Mouse (Mus musculus): ENCODE results near the gene Map4. TPM values are rescaled to one million over a fixed set of nuclear protein-coding genes. Genes with fewer than 3 reads are reported as not detected.

Gene Map4
- polyA plus RNA-seq, 1 experiment from 2014 or later: 69.1 TPM

DNA sequence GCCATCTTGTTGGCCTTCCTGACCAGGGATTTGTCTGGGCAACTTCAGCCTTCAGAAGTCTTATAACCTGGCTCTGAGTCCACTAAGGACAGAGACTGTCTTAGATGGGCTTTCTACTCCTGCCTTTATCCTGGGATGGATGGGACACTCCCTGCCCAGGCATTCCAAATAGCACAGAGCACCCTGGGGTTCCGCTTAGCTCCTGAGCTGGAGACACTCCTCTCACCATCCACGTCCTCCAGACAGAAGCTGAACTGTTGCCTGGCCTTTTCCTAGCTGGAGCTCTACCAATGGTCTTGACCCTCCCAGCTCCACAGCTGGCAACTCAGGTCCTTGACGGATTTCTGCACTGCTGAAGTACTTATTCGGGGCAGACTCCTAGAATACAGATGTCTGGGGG is 29.0 kb upstream of the Map4 start:
- no peak overlapping the region for H3K27ac ChIP-seq
- no peak overlapping the region for H3K4me3 ChIP-seq
- no peaks in the 10 kb centered on the region for H3K9me3 ChIP-seq
- no peaks in the 10 kb centered on the region for H3K27me3 ChIP-seq (ENCODE audit: insufficient read depth, poor library complexity, severe bottlenecking)
- DNase-seq (ENCODE audit: low spot score): no peak
- WGBS: 58% methylated on average over 4 of the region's 4 CpGs
- no peaks in the 10 kb centered on the region for H3K36me3 ChIP-seq
- peaks cover 13% of the 10 kb centered on the region for H3K4me1 ChIP-seq

- no peak for DNase-seq (ENCODE audit: low spot score)
- Histone ChIP-seq H3K36me3 (no peaks in the 10 kb centered on the region), H3K27me3 (ENCODE audit: insufficient read depth, poor library complexity, severe bottlenecking) (no peaks in the 10 kb centered on the region), H3K4me1 (peaks cover 13% of the 10 kb centered on the region), H3K27ac (no peak overlapping the region), H3K4me3 (no peak overlapping the region), H3K9me3 (no peaks in the 10 kb centered on the region)
- 74% methylated on average over 5 of the region's 5 CpGs for WGBS
These were observed 28.5 kb upstream of the Map4 start for GRCm38 (mm10) chr9:109902740-109903139.

DNA sequence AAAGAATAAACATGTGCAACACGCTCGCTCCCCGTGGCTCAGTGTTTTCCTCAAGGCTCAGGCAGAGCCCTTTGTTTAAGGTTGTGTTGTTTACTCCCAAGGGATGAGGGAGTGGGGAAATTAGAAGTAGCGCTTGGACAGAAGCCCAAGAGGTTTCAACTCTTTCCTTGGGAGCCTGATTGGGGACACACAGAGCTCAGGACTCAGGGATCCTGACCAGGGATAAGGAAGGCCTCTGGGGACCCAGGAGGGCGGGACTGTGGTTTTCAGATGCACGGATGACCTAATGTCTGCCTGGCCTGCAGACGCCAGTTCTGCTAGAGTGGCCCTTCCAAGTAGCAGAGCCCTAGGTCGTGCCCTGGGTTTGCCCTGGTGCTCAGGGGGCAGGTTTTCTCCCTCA is 24.0 kb upstream of the Map4 start:
- Histone ChIP-seq H3K27ac (no peak overlapping the region), H3K4me3 (no peak overlapping the region), H3K36me3 (no peaks in the 10 kb centered on the region), H3K27me3 (ENCODE audit: insufficient read depth, poor library complexity, severe bottlenecking) (no peaks in the 10 kb centered on the region), H3K4me1 (no peaks in the 10 kb centered on the region), H3K9me3 (no peaks in the 10 kb centered on the region)
- DNase-seq (ENCODE audit: low spot score): no peak
- WGBS: 53% methylated on average over 8 of the region's 8 CpGs

DNA sequence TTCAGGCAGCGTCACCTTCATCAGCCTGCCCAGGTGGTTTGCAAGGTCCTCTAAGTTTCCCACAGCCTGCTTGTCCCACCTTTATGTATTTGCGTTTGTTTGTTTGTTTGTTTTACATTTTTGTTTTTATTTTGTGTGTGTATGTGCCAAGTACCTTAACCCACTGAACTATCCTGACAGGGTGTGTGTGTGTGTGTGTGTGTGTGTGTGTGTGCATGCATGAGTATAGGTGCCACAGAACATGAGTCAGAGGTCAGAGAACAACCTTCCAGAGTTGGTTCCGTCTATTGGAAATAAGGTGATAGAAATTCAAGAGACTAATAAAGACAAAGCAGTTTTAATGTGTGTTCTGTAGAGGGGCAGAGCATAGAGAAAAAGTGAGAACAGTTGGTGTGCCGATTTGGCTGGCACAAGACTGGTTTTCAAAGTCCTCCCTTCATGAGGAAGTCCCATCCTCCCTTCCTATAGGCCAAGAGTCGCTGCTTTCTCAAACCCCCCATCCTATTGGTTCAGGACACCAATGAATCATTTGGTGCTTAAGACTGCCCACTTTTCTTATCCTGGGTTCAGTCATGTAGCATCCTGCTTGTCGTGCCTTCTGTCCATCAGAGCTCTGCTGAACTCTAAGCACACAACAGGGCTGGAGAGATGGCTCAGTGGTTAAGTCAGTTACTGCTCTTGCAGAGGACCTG is 23.3 kb upstream of the Map4 start:
- H3K27me3 ChIP-seq (ENCODE audit: insufficient read depth, poor library complexity, severe bottlenecking): no peaks in the 10 kb centered on the region
- no peaks in the 10 kb centered on the region for H3K4me1 ChIP-seq
- H3K9me3 ChIP-seq: no peaks in the 10 kb centered on the region
- no peak for DNase-seq (ENCODE audit: low spot score)
- WGBS: 66% methylated on average over 6 of the region's 6 CpGs
- H3K4me3 ChIP-seq: no peak overlapping the region
- H3K27ac ChIP-seq: no peak overlapping the region
- H3K36me3 ChIP-seq: no peaks in the 10 kb centered on the region

DNA sequence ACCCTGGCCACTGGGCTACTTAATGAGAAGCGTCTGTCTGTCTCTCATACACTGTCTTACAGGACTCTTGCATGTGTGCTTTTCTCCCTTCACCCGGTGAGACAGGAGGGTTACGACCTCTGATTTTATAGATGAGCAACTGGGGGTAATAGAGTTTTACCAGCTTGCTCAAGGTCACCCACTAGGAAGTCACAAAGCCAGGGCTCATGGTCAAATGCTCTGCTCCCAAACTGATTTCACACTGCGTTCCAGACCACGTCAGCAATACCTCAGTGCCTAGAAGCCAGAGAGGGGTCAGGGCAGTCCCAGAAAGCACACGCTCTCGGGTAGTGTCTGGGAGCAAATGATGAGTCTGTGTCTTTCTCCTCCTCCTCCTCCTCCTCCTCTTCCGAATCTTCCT is 22.2 kb upstream of the Map4 start:
- no peak overlapping the region for H3K27ac ChIP-seq
- no peaks in the 10 kb centered on the region for H3K4me1 ChIP-seq
- H3K27me3 ChIP-seq (ENCODE audit: insufficient read depth, poor library complexity, severe bottlenecking): no peaks in the 10 kb centered on the region
- H3K4me3 ChIP-seq: no peak overlapping the region
- H3K36me3 ChIP-seq: no peaks in the 10 kb centered on the region
- DNase-seq (ENCODE audit: low spot score): no peak
- no peaks in the 10 kb centered on the region for H3K9me3 ChIP-seq
- 82% methylated on average over 8 of the region's 8 CpGs for WGBS

DNA sequence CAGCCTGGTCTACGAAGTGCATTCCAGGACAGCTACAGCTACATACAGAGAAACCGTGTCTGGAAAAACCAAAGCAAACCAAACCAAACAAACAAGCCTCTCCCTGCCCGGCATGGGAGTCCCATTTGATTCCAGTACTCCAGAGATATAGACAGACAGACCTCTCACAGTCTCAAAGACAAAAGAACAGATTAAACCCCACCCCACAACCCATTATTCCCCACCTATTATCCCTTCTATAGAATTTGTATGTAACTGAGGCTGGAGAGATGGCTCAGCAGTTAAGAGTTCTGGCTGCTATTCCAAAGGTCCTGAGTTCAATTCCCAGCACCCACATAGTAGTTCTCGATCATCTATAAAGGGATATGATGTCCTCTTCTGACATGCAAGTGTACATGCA is 21.3 kb upstream of the Map4 start:
- Histone ChIP-seq H3K4me1 (no peaks in the 10 kb centered on the region), H3K4me3 (no peak overlapping the region), H3K27me3 (ENCODE audit: insufficient read depth, poor library complexity, severe bottlenecking) (no peaks in the 10 kb centered on the region), H3K27ac (no peak overlapping the region), H3K9me3 (no peaks in the 10 kb centered on the region), H3K36me3 (no peaks in the 10 kb centered on the region)
- DNase-seq (ENCODE audit: low spot score): no peak
- 83% methylated on average over 4 of the region's 4 CpGs for WGBS

- WGBS: 78% methylated on average over 7 of the region's 7 CpGs
- H3K9me3 ChIP-seq: no peaks in the 10 kb centered on the region
- H3K4me3 ChIP-seq: no peak overlapping the region
- DNase-seq (ENCODE audit: low spot score): no peak
- H3K36me3 ChIP-seq: no peaks in the 10 kb centered on the region
- no peaks in the 10 kb centered on the region for H3K27me3 ChIP-seq (ENCODE audit: insufficient read depth, poor library complexity, severe bottlenecking)
- H3K27ac ChIP-seq: no peak overlapping the region
- no peaks in the 10 kb centered on the region for H3K4me1 ChIP-seq
These were observed 19.5 kb upstream of the Map4 start for GRCm38 (mm10) chr9:109911779-109912178.

DNA sequence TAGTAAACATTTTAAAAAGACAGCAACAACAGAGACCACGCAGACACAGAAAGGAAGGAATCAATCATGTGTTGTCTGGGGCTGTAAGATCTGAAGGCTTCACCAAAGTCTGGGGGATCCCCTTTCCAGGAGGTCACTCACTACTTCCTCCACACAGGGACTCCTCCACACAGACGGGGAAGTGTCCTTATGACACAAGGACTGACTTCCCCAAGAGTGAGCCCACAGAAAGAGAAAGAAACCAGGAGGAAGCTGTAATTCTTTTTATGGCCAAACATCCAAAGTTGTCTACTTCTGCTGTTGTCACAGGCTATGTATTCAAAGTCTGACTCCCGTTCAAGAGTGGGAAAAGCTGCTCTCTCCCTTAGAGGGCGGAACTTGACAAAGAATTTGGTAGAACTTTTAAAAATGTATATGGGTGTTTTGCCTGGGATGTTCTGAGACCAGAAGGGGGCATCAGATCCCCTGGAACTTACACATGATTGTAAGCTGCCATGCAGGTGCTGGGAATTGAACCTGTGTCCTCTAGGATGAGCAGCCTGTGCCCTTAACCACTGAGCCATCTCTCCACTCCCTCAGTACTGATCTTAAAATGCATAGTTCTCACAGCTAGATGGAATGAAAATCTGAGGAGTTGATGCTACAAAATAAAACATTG is 16.9 kb upstream of the Map4 start:
- no peaks in the 10 kb centered on the region for H3K36me3 ChIP-seq
- no peak overlapping the region for H3K27ac ChIP-seq
- 68% methylated on average over 4 of the region's 4 CpGs for WGBS
- H3K9me3 ChIP-seq: no peaks in the 10 kb centered on the region
- no peak for DNase-seq (ENCODE audit: low spot score)
- no peaks in the 10 kb centered on the region for H3K27me3 ChIP-seq (ENCODE audit: insufficient read depth, poor library complexity, severe bottlenecking)
- H3K4me1 ChIP-seq: no peaks in the 10 kb centered on the region
- no peak overlapping the region for H3K4me3 ChIP-seq

GRCm38 (mm10) chr9:109917931-109918330 is 13.3 kb upstream of the Map4 start:
- WGBS: 76% methylated on average over 2 of the region's 2 CpGs
- no peak overlapping the region for H3K27ac ChIP-seq
- no peaks in the 10 kb centered on the region for H3K36me3 ChIP-seq

DNA sequence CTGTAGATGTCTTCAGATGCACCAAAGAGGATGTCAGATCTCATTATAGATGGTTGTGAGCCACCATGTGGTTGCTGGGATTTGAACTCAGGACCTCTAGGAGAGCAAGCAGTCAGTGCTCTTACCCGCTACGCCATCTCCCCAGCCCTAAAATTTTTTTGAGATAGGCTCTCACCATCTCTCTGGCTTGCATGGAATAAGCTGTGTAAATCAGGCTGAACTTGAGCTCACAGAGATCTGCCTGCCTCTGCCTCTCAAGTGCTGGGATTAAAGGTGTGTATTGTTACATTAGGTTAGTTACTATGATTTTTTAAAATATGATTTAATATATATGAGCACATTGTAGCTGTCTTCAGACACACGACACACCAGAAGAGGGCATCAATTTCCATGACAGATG is 2.1 kb upstream of the Map4 start:
- no peak overlapping the region for H3K4me3 ChIP-seq
- DNase-seq (ENCODE audit: low spot score): no peak
- H3K36me3 ChIP-seq: no peaks in the 10 kb centered on the region
- no peaks in the 10 kb centered on the region for H3K9me3 ChIP-seq
- 88% methylated on average over 3 of the region's 3 CpGs for WGBS
- H3K27ac ChIP-seq: no peak overlapping the region
- H3K27me3 ChIP-seq (ENCODE audit: insufficient read depth, poor library complexity, severe bottlenecking): no peaks in the 10 kb centered on the region
- peaks cover 15% of the 10 kb centered on the region for H3K4me1 ChIP-seq

More at GRCm38 (mm10) chr9:109917931-109918330, 13.3 kb upstream of the Map4 start:
- no peak for DNase-seq (ENCODE audit: low spot score)
- H3K27me3 ChIP-seq (ENCODE audit: insufficient read depth, poor library complexity, severe bottlenecking): no peaks in the 10 kb centered on the region
- no peak overlapping the region for H3K4me3 ChIP-seq
- H3K4me1 ChIP-seq: no peaks in the 10 kb centered on the region
- no peaks in the 10 kb centered on the region for H3K9me3 ChIP-seq

- no peaks in the 10 kb centered on the region for H3K36me3 ChIP-seq
These were observed 1.2 kb upstream of the Map4 start for GRCm38 (mm10) chr9:109930063-109930462.

DNA sequence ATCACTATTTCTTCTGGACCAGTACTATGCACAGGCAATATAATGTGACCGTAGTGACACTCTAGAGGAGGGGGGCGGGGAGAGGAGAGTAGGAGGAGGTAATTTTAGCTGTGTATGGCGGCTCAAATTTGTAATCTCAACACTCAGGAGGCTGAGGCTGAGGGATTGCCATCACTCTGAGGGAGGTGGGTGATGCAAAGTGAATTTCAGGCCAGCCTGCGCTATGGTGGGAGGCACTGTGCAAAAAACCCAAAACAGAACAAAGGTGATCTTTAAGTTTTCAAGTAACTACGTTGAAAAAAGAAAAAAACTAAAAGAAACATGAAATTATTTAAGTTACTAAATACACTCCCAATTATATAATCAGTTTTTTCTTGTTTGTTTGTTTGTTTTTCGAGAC is 508 bp upstream of the Map4 start:
- no peaks in the 10 kb centered on the region for H3K36me3 ChIP-seq
- no peak for DNase-seq (ENCODE audit: low spot score)
- no peaks in the 10 kb centered on the region for H3K27me3 ChIP-seq (ENCODE audit: insufficient read depth, poor library complexity, severe bottlenecking)
- H3K4me1 ChIP-seq: peaks cover 15% of the 10 kb centered on the region
- no peaks in the 10 kb centered on the region for H3K9me3 ChIP-seq
- WGBS: 68% methylated on average over 6 of the region's 6 CpGs
- H3K27ac ChIP-seq: peak overlapping the region; percentile 95
- H3K4me3 ChIP-seq: peak overlapping the region; percentile 82

More at GRCm38 (mm10) chr9:109930063-109930462, 1.2 kb upstream of the Map4 start:
- H3K27ac ChIP-seq: no peak overlapping the region
- peaks cover 15% of the 10 kb centered on the region for H3K4me1 ChIP-seq
- no peak for DNase-seq (ENCODE audit: low spot score)
- H3K27me3 ChIP-seq (ENCODE audit: insufficient read depth, poor library complexity, severe bottlenecking): no peaks in the 10 kb centered on the region
- H3K9me3 ChIP-seq: no peaks in the 10 kb centered on the region
- H3K4me3 ChIP-seq: no peak overlapping the region
- 90% methylated on average over 5 of the region's 5 CpGs for WGBS

- WGBS: 0% methylated on average over 20 of the region's 20 CpGs
- H3K27me3 ChIP-seq (ENCODE audit: insufficient read depth, poor library complexity, severe bottlenecking): no peaks in the 10 kb centered on the region
- DNase-seq (ENCODE audit: low spot score): peak; percentile 77
- no peaks in the 10 kb centered on the region for H3K9me3 ChIP-seq
- H3K36me3 ChIP-seq: no peaks in the 10 kb centered on the region
- peak overlapping the region; percentile 95 for H3K27ac ChIP-seq
- H3K4me3 ChIP-seq: peak overlapping the region; percentile 82
- peaks cover 15% of the 10 kb centered on the region for H3K4me1 ChIP-seq
These were observed 1.1 kb downstream of the Map4 start for GRCm38 (mm10) chr9:109932361-109932755.

Measured in heart, embryonic 10.5 days (tissue).